Mouse (Mus musculus) embryo, embryonic 11 days (tissue): ENCODE measurements around the gene Peg10.

ENCODE experiments used
- DNase-seq: peaks from one replicate; pipeline ENCODE4 v3.0.0-alpha.2; 2015

The Peg10 gene

DNA sequence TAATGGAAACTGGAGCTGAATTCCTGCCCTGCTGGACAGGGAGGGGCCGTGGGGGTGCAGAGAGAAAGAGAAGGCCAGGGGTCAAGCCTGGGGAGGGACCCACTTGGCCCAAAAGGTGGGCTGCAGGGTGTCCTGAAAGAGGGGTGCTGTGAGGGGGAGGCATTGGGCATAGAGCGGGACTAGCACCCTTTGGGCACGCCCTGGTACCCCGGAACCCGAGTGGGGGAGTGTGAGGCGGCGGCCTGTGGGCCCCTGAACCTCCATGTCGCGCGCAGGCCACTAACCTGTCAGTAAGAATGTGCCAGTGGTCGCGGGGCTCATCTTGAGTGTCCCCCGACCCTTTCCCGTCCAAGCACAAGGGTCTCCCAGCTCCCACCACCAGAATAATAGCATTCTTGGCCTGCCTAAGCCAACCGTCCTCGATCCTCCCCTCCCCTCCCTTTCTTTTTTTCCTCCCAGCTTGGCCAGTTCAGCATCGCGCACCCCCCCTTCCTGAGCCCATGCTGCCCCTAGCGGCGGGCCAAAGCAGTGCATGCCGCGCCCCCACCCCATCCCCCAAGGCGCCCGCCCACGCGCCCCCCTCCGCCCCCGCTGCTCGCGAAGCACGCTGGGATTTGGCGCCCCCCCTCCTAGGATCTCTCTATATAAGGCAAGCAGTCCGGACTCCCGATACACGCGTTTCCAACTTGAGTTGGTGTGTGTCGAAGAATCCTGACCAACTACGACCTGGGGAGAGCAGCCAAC, at the start of gene Peg10, which contains the start of gene Sgce:
Gene Peg10 (plus strand): TSS at position 611 of the 744 bp plus-strand sequence.
Gene Sgce (minus strand): TSS at position 512 of the 744 bp plus-strand sequence.
- peak; percentile 88 for DNase-seq

GRCm38 (mm10) chr6:4701641-4702040, 45.5 kb upstream of the Peg10 start:
- DNase-seq, result no peak

- no peak for DNase-seq
Measured at GRCm38 (mm10) chr6:4703908-4704307, 43.2 kb upstream of the Peg10 start.

DNA sequence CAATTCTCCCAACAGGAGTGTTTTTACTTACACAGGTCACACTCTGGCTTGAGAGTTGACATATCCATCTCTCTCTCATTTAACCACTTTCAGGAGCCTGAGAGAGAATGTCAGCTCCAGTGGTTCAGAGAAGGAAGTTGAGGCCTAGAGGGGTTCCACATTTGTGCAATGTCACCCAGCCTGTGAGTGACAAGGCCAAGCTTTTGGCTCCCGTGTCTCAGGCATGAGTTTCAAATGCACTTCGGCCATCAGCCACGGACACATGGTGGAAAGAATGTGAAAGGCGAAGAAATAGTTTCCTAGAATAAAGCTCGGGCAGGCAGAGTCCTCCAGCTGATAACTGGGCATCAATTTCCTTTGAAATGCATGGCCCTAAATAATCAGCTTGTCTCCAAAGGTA, 40.7 kb upstream of the Peg10 start:
- no peak for DNase-seq

- no peak for DNase-seq
Measured at GRCm38 (mm10) chr6:4708971-4709370, 38.1 kb upstream of the Peg10 start.

- no peak for DNase-seq
Measured at GRCm38 (mm10) chr6:4716171-4716570, 30.9 kb upstream of the Peg10 start.

DNA sequence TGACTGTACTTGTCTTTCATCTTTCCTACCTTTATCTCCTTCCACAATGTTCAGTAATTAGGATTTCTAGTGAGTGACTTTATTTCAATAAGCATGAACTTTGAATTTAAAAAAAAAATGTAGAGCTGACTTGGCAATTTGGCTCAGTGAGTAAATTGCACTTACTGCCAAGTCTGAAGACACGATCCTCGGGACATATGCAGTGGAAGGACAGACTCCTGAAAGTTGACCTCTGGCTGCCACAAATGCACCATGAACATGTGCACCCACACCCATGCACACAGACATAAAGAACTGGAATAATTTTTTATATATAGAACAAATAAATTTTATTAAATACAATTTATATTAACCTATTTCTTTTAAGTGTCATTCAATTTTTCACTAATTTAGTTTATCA, 29.8 kb upstream of the Peg10 start:
- no peak for DNase-seq

GRCm38 (mm10) chr6:4722142-4722541, 25.0 kb upstream of the Peg10 start:
- no peak for DNase-seq

- no peak for DNase-seq
Measured at GRCm38 (mm10) chr6:4722739-4723138, 24.4 kb upstream of the Peg10 start.

GRCm38 (mm10) chr6:4723998-4724757, 22.9 kb upstream of the Peg10 start:
- no peak for DNase-seq

GRCm38 (mm10) chr6:4728305-4728704, 18.8 kb upstream of the Peg10 start:
- no peak for DNase-seq

DNA sequence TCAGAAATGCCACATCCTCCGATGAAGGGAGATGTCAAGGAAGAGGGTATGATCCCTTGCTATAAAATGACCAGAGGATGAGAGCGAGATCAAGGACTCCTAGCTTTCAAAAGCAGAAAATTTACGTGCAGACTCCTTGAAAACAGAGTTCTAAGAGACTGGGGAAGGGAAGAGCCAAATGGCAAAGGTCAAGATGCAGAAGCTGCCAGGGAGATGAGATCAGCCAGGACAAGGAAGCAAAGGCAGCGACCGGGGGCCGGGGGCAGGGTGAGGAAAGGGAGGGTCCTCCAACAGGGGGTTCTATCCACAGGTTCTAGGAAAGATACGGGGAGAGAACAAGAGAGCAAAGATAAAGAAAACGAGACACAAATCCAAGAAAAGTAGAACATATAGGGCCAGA, 15.4 kb upstream of the Peg10 start:
- no peak for DNase-seq

DNA sequence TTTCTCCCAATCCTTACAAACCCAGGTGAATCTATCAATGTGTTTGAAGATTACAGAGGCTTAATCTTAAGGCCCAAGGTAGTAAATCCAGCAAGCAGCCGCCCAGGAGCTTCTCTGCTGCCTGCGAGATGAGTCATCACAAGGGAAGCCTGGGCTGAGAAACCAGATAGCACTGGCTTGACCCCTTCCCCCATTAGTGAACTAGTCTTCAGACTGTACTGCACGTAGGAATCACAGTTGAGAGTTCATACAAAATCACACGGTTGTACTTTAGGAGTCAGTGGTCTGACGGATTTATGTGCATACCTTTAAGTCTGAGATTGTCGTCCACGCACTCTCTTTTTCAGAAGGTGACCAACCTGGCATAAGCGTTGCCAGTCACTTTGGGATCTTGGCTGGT, 13.9 kb upstream of the Peg10 start:
- peak; percentile 61 for DNase-seq

DNA sequence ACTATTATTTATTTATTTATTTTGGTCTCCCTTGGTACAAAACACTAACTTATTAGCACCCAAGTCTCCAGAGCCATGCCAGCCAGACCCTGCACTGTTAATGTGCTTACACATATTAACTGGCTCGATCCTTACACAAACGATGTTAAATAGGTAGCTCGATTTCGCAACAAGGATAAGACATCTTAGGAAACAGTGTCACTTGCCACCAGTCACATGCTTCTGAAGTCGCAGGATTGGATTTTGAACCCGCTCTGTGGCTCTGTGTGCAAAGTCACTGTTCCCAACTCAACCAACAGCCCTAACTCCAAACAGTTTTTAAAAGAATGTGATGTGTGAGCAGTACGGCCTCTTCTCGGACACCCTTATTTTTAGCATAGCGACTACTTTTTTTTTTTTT, 10.7 kb upstream of the Peg10 start:
- no peak for DNase-seq

DNA sequence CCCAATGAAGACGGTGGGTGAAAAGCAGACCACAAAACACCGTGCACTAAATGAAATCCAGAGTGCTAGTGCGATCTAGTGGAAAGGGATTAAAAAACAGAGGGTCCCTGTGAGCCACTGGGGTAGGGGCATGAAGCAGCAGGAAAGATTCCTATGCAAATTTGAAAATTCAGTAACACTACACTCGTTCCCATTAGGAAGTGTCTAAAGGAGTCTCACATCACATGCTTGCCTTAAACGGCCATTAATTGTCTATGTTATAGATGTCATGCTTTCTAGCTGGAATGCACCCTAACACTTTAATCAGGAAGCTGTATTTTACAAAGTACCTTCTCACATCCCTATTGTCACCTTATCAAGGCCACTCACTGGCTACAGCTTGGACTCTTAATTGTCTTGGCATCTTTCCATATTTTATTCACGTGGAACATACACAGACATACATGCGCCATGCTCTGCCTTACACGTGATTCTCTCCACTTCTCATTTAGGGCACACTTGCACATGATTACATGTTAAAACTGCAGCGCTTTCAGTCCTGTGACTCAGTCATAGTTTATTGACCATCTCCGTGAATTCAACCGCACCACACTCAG, 9.0 kb upstream of the Peg10 start:
- DNase-seq, result no peak

DNA sequence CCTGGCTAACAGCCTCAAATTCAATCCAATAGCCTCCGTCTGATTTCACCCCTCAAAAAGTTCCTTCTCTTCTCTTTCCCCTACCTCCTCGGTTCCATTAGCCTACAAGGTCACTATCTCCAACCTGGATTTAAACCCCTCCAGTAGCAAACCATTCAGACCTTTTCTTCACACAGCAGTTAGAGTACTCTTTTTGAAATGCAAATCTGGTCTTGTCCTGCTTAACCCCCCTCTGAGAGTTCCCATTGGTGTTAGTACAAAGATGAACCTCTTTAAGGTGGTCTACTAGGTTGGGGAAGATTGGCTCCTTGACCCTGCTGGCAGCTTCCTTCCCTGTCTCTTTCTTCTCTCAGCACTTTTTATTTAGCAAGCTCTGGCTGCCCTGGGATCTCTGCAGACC, 8.4 kb upstream of the Peg10 start:
- DNase-seq, result no peak

DNA sequence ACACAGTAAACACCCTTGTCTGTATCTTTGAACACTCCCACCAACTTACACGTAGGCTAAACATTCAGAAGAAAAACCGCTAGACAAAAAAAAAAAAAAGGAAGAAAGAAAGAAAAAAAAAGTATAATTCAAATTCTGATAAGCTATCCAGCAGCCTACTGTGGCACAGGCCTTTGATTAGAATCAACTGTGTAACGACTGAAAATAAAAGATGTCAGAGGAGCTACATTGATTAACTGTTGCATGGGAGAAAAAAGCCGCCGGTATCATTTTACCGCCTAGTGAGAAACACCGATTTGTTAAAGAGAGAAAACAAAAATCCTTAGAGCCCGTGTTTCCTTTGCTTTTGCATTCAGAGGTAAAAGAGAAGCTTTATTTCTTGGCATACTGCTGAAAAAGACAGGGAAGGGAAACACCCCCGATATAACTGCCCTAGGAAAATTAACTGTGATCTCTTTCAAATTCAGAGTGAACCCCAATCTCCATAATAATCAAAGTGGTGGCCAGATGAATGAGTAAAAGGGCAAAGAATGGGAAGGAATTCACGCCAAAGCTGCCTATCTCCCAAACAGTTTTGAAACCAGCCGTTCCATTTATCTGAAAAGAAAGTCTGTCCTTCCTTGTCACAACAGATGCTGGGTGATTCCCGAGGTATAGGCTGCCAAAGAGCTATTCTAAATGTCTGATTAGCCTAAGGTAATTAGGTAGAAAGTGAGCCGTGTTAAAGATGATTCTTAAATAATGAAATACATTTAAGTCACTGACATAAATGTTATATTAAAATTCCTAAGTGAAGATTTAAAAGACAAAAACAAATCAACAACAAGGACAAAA, 7.4 kb upstream of the Peg10 start:
- DNase-seq, result peak; percentile 43

- DNase-seq, result peak; percentile 45
Measured at GRCm38 (mm10) chr6:4740511-4740910, 6.6 kb upstream of the Peg10 start.

- DNase-seq, result peak; percentile 70
Measured at GRCm38 (mm10) chr6:4746036-4746695, 940 bp upstream of the Peg10 start.

DNA sequence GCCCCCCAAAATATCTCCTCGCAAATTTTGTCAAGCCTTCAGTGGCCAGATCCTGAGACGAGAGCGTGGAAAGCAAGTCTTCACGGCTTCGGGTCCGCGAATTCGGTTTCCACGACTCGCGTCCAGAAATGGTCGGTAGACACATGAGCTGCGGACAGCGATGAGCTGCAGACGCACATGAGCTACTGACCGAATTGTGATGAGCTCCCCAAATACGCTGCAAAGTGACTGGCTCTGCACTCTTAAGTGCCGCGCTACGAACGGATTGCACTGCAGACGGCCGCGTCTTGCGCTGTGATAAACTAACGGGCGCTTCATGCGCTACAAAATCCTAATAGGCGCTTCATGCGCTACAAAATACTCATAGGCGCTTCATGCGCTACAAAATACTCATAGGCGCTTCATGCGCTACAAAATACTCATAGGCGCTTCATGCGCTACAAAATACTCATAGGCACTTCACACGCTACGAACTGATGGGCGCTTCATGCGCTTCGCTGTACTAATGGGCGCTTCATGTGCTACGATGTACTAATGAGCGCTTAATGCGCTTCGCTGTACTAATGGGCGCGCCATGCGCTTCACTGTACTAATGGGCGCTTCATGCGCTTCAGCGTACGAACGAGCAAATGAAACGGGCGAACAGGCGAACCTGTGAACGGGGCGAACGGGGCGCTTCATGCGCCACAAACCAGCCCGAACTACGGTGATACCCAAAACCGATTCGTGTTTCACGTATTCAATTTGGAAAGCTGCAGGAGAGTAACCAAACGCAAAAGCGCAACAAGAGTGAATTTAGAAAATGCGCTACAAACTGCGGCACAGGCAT, 785 bp downstream of the Peg10 start:
- DNase-seq, result peak; percentile 84

- peak; percentile 64 for DNase-seq
Measured at GRCm38 (mm10) chr6:4748506-4748961, 1.4 kb downstream of the Peg10 start.
